Mouse (Mus musculus): Measurements from ENCODE around the gene Lif. TPM values are rescaled to one million over a fixed set of nuclear protein-coding genes. Genes with fewer than 3 reads are reported as not detected.

The Lif gene
- total RNA-seq, 2 experiments from 2014 or later: 0.26 to 0.43 TPM

- no peak for DNase-seq
Measured at GRCm38 (mm10) chr11:4298615-4299014, 41.3 kb downstream of the Lif start.

- no peak for DNase-seq
Measured at GRCm38 (mm10) chr11:4299191-4299590, 41.8 kb downstream of the Lif start.

- DNase-seq: peak; percentile 52
Measured at GRCm38 (mm10) chr11:4299735-4300474, 42.5 kb downstream of the Lif start.

- DNase-seq: peak; percentile 60
Measured at GRCm38 (mm10) chr11:4300683-4301082, 43.3 kb downstream of the Lif start.

- DNase-seq: peak; percentile 65
Measured at GRCm38 (mm10) chr11:4302363-4302913, 45.1 kb downstream of the Lif start.

- DNase-seq: peak; percentile 15
Measured at GRCm38 (mm10) chr11:4303033-4303432, 45.7 kb downstream of the Lif start.

- no peak for DNase-seq
Measured at GRCm38 (mm10) chr11:4304203-4304602, 46.8 kb downstream of the Lif start.

GRCm38 (mm10) chr11:4305090-4305489 lies 47.7 kb downstream of the Lif start:
- no peak for DNase-seq

- DNase-seq: no peak
Measured at GRCm38 (mm10) chr11:4306086-4306485, 48.7 kb downstream of the Lif start.

- no peak for DNase-seq
Measured at GRCm38 (mm10) chr11:4308060-4308513, 50.7 kb downstream of the Lif start.

- peak; percentile 48 for DNase-seq
Measured at GRCm38 (mm10) chr11:4308514-4309450, 51.4 kb downstream of the Lif start.

- DNase-seq: no peak
Measured at GRCm38 (mm10) chr11:4309613-4310012, 52.3 kb downstream of the Lif start.

- no peak for DNase-seq
Measured at GRCm38 (mm10) chr11:4310324-4310723, 53.0 kb downstream of the Lif start.

GRCm38 (mm10) chr11:4312180-4312579 lies 54.8 kb downstream of the Lif start:
- no peak for DNase-seq

- DNase-seq: no peak
Measured at GRCm38 (mm10) chr11:4317287-4317686, 59.9 kb downstream of the Lif start.

- no peak for DNase-seq
Measured at GRCm38 (mm10) chr11:4318011-4318410, 60.7 kb downstream of the Lif start.

GRCm38 (mm10) chr11:4319212-4319955 lies 62.0 kb downstream of the Lif start:
- no peak for DNase-seq

GRCm38 (mm10) chr11:4320876-4321275 lies 63.5 kb downstream of the Lif start:
- DNase-seq: no peak

Data from gastrocnemius, postnatal 25 days (tissue).